Mouse (Mus musculus) midbrain, embryonic 12.5 days (tissue): ENCODE measurements around the gene Ajuba. TPM values are rescaled to one million over a fixed set of nuclear protein-coding genes. Genes with fewer than 3 reads are reported as not detected.

ENCODE experiments used
- ATAC-seq: fragments of 200-750 bp; cut with Nextera tagmentation; 2 replicates; pipeline ENCODE4 v1.8.0; 2017; ENCODE audit warnings: low read depth, moderate TSS enrichment, moderate library complexity; ENCODE audit not compliant: low FRiP score
- H3K27ac ChIP-seq: fragments of 300-500 bp; sonication (generic); replicated peaks from 2 replicates; pipeline ENCODE4 v1.5.1; 2016; ENCODE audit warnings: mild to moderate bottlenecking
- H3K27me3 ChIP-seq: fragments of 300-500 bp; sonication (generic); 2 replicates; pipeline ENCODE4 v1.6.1; 2016; ENCODE audit warnings: mild to moderate bottlenecking
- H3K36me3 ChIP-seq: fragments of 300-500 bp; sonication (generic); 2 replicates; pipeline ENCODE4 v1.6.1; 2016
- H3K4me1 ChIP-seq: fragments of 300-500 bp; sonication (generic); 2 replicates; pipeline ENCODE4 v1.6.1; 2016
- H3K4me2 ChIP-seq: fragments of 300-500 bp; sonication (generic); replicated peaks from 2 replicates; pipeline ENCODE4 v1.6.1; 2016; ENCODE audit warnings: mild to moderate bottlenecking, moderate library complexity
- H3K4me3 ChIP-seq: fragments of 300-500 bp; sonication (generic); 2 replicates; pipeline ENCODE4 v1.5.1; 2016; ENCODE audit warnings: mild to moderate bottlenecking
- H3K9ac ChIP-seq: fragments of 300-500 bp; sonication (generic); replicated peaks from 2 replicates; pipeline ENCODE4 v1.6.1; 2016; ENCODE audit warnings: mild to moderate bottlenecking, moderate library complexity
- H3K9me3 ChIP-seq: fragments of 300-500 bp; sonication (generic); 2 replicates; pipeline ENCODE4 v1.6.1; 2016; ENCODE audit warnings: mild to moderate bottlenecking
- WGBS: fragments of 180-500 bp; shearing (Covaris S2); methylation state at CpG from one replicate; pipeline ENCODE4 v1.1.7; 2016; 5-methylcytosine and 5-hydroxymethylcytosine counted together
- polyA plus RNA-seq: library from polyadenylated mRNA; unstranded; fragments of >200 nt; fragmentation: Nextera tagmentation; extraction: Ambion mirVana; gene quantifications from 2 replicates; pipeline ENCODE4 v1.2.1, GENCODE M21; 2016

The Ajuba gene
- polyA plus RNA-seq, 1 experiment from 2014 or later = 46.6 TPM

GRCm38 (mm10) chr14:54583681-54584338 is 6.5 kb upstream of the Ajuba start:
- Histone ChIP-seq H3K9me3 (no peaks in the 10 kb centered on the region), H3K4me3 (no peak overlapping the region), H3K36me3 (peaks cover 13% of the 10 kb centered on the region), H3K4me2 (no peak overlapping the region), H3K4me1 (no peaks in the 10 kb centered on the region), H3K9ac (no peak overlapping the region), H3K27me3 (no peaks in the 10 kb centered on the region), H3K27ac (no peak overlapping the region)
- ATAC-seq = peak; percentile 60
- WGBS = 51% methylated on average over 7 of the region's 7 CpGs

DNA sequence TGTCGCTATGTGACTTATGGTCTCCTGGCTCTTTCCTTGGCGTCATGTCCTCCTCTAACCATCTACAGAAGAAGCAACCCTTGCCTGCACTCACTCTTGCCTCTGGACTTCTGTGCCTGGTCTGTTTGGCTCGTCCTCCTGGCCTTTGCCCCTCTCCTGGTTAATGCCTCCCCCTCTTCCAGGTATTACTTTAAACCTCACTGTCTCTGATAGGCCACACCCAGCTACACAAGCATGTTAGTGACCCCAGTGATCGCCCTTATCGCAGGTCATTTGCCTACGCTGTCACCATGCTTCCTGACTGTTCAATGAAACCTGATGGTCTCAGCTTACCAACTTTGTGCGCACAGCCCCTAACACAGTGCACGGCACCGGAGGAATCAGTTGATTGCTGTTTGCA is 5.2 kb upstream of the Ajuba start:
- H3K4me2 ChIP-seq = no peak overlapping the region
- WGBS = 91% methylated on average over 9 of the region's 9 CpGs

GRCm38 (mm10) chr14:54579638-54580037 is 2.3 kb upstream of the Ajuba start:
- Histone ChIP-seq H3K9ac (no peak overlapping the region), H3K27ac (no peak overlapping the region), H3K9me3 (no peaks in the 10 kb centered on the region), H3K36me3 (peaks cover 5% of the 10 kb centered on the region), H3K27me3 (peaks cover 27% of the 10 kb centered on the region), H3K4me1 (peaks cover 25% of the 10 kb centered on the region), H3K4me3 (no peak overlapping the region), H3K4me2 (no peak overlapping the region)
- WGBS = 92% methylated on average over 7 of the region's 7 CpGs
- no peak for ATAC-seq

More for the DNA sequence above, 5.2 kb upstream of the Ajuba start:
- Histone ChIP-seq H3K27me3 (no peaks in the 10 kb centered on the region), H3K9ac (no peak overlapping the region), H3K9me3 (no peaks in the 10 kb centered on the region), H3K36me3 (peaks cover 13% of the 10 kb centered on the region), H3K4me3 (no peak overlapping the region), H3K4me1 (peaks cover 5% of the 10 kb centered on the region; the same call in 1 of the 2 replicates), H3K27ac (no peak overlapping the region)
- no peak for ATAC-seq

DNA sequence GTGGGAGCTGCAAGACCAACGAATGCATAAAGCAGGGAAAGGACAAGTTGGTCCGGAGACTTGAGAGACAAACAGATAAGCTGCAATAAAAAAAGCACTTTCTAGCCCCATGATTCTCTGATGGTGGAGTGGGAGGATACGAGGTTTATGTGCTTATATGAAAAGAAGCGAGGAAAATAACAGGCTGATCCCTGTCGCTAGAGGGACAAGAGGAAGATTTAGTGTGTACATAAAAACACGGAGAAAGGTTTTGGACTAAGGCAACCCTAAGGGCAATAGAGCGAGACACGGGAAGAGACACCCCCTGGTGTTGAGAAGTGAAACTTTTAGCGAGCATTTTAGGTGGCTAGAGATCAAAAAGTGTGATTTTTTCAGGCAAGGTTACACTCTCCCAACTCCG is 705 bp upstream of the Ajuba start:
- H3K9ac ChIP-seq = peak overlapping the region; percentile 87; the same call in 1 of the 2 replicates
- 2% methylated on average over 10 of the region's 10 CpGs for WGBS
- peak overlapping the region; percentile 76 for H3K4me2 ChIP-seq
- no peaks in the 10 kb centered on the region for H3K36me3 ChIP-seq
- H3K9me3 ChIP-seq = no peaks in the 10 kb centered on the region
- ATAC-seq = no peak
- peaks cover 31% of the 10 kb centered on the region for H3K27me3 ChIP-seq
- H3K4me1 ChIP-seq = peaks cover 41% of the 10 kb centered on the region
- peak overlapping the region; percentile 78 for H3K4me3 ChIP-seq
- H3K27ac ChIP-seq = peak overlapping the region; percentile 82

DNA sequence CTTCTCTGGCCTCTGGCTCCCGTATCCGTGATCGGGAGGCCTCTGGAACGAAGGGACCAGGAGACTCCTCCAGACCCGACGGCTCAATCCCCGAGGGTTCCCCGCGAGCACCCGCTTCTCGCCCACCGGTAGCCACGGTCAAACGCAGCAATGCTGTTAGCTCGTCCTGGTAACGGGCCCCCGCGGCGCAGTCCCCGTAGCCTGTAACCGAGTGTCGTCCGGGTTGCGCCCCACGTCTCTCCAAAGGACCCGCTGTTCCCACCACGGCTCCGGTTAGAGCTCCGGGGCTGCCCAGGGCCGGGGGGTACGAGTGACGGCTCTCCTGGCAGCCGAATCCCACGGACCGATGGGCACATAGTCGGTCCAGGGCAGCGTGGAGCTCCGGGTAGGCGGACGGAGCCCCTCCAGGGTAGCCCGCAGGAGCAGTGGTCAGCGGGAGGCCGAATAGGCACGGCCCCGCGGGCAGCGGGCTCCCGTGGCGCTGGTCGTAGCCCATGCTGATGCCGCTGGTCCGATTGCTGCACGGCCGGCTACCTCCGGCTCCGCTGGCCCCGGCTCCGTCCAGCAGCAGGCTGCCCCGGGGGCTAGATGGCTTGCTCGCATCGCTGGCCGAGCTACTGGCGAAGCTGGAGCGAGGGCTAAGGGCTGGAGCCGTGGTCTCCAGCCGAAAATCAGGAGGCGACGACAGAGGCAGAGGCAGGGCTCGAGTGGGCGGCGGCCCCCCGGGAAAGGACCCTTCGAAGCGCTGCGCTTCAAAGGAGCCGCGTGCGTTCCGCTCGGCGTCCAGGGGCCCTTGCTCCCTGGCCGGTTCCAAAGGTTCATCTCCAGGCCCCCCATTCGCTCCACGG is 893 bp downstream of the Ajuba start:
- WGBS = under 1% methylated on average over 80 of the region's 84 CpGs
- Histone ChIP-seq H3K36me3 (peaks cover 2% of the 10 kb centered on the region), H3K9me3 (no peaks in the 10 kb centered on the region), H3K4me2 (peak overlapping the region; percentile 76), H3K4me1 (peaks cover 57% of the 10 kb centered on the region), H3K9ac (peak overlapping the region; percentile 87), H3K27ac (peak overlapping the region; percentile 82), H3K27me3 (peaks cover 31% of the 10 kb centered on the region), H3K4me3 (peak overlapping the region; percentile 78)
- ATAC-seq = peak; percentile 7; the same call in 1 of the 2 replicates

GRCm38 (mm10) chr14:54575631-54576030 is 1.7 kb downstream of the Ajuba start:
- WGBS = under 1% methylated on average over 39 of the region's 39 CpGs
- ATAC-seq = no peak

GRCm38 (mm10) chr14:54575031-54575430 is 2.3 kb downstream of the Ajuba start:
- Histone ChIP-seq H3K4me3 (peak overlapping the region; percentile 78), H3K4me2 (peak overlapping the region; percentile 76), H3K9me3 (no peaks in the 10 kb centered on the region), H3K36me3 (peaks cover 12% of the 10 kb centered on the region), H3K9ac (peak overlapping the region; percentile 87), H3K27me3 (peaks cover 31% of the 10 kb centered on the region), H3K4me1 (peaks cover 63% of the 10 kb centered on the region), H3K27ac (peak overlapping the region; percentile 68; the same call in 1 of the 2 replicates)
- WGBS = 2% methylated on average over 8 of the region's 8 CpGs
- ATAC-seq = no peak

More at GRCm38 (mm10) chr14:54575631-54576030, 1.7 kb downstream of the Ajuba start:
- Histone ChIP-seq H3K36me3 (peaks cover 10% of the 10 kb centered on the region), H3K9ac (peak overlapping the region; percentile 87), H3K4me3 (peak overlapping the region; percentile 78), H3K4me2 (peak overlapping the region; percentile 76), H3K9me3 (no peaks in the 10 kb centered on the region), H3K4me1 (peaks cover 60% of the 10 kb centered on the region), H3K27ac (peak overlapping the region; percentile 20), H3K27me3 (peaks cover 31% of the 10 kb centered on the region)

GRCm38 (mm10) chr14:54574253-54574652 is 3.1 kb downstream of the Ajuba start:
- H3K27me3 ChIP-seq = peaks cover 31% of the 10 kb centered on the region
- H3K9ac ChIP-seq = peak overlapping the region; percentile 87
- no peaks in the 10 kb centered on the region for H3K9me3 ChIP-seq
- ATAC-seq = no peak
- peak overlapping the region; percentile 76 for H3K4me2 ChIP-seq
- H3K4me1 ChIP-seq = peaks cover 71% of the 10 kb centered on the region
- peaks cover 15% of the 10 kb centered on the region for H3K36me3 ChIP-seq
- H3K27ac ChIP-seq = peak overlapping the region; percentile 68
- 6% methylated on average over 4 of the region's 4 CpGs for WGBS
- peak overlapping the region; percentile 78 for H3K4me3 ChIP-seq

DNA sequence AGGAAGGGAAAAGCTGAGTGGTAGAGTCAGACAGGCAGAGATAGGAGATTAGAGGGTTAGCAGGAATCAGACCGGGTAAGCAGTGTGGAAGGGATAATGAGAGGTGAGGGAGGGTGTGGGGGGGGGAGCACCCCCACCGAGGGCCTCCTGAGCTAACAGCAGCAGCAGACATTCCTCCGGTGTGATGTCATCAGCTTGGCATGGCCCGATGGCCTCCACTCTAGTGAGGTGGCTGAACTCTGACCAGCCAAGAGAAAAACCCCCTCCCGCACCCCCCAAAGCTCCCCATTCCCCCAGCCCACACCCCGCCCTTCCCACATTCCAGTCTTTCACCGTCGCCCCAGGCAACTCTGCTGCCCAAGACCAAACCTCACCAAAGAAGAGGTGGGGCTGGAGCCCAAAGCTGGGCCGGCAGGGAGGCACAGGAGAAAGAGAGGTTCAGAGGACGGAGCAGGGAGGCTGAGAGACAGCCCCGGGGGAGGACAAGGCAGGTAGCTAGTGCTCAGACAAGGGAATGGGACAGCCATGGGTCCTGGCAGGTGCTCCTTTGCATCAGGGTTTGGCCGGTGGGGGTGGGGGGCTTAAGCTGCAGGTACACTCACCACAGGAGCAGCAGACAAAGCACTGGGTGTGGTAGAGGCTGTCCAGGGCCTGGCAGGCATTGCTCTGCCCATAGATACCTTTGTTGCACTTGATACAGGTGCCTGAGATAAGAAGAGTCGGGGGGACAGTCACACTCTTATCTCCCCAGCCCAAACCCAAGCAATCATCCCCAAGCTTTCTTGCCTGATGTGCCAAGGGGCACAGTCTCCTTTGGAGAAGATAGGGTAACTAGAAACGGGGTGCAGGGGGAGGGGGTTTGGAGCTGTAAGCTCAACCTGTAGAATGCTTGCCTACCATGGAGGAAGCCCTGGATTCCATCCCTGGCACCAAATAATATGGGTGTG is 4.3 kb downstream of the Ajuba start:
- ATAC-seq = peak; percentile 59
- Histone ChIP-seq H3K27ac (peak overlapping the region; percentile 81), H3K9ac (peak overlapping the region; percentile 87; the same call in 1 of the 2 replicates), H3K27me3 (peaks cover 31% of the 10 kb centered on the region), H3K4me2 (peak overlapping the region; percentile 76), H3K4me3 (peak overlapping the region; percentile 78), H3K36me3 (peaks cover 18% of the 10 kb centered on the region), H3K9me3 (no peaks in the 10 kb centered on the region), H3K4me1 (peaks cover 68% of the 10 kb centered on the region)
- 3% methylated on average over 14 of the region's 14 CpGs for WGBS

DNA sequence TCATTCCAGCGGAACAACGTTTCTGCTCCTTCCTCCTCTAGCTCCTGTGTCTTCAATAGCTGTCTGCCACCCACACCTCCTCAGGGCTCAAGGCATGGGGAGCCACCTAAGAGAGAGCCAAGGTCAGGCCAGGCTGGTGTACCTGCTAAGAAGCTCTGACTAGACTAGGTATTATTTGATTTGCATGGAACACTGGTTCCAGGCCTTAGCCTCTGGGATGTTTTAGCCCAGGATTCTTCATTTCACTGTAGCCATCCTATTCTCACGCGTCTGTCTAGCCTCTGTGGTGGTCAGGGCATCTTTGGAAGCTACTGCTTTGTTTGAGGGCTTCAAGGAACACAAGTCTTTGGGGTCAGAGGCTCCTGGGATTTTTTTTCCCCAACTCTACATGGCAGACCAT is 5.2 kb downstream of the Ajuba start:
- Histone ChIP-seq H3K9ac (no peak overlapping the region), H3K4me2 (peak overlapping the region; percentile 76), H3K27ac (peak overlapping the region; percentile 81), H3K27me3 (peaks cover 28% of the 10 kb centered on the region), H3K4me1 (peaks cover 67% of the 10 kb centered on the region), H3K4me3 (no peak overlapping the region), H3K36me3 (peaks cover 22% of the 10 kb centered on the region), H3K9me3 (no peaks in the 10 kb centered on the region)
- WGBS = 32% methylated on average over 4 of the region's 4 CpGs
- no peak for ATAC-seq
